Mouse (Mus musculus) retina, embryonic 14.5 days (tissue): ENCODE results near the gene Neu3.
"Not testable (repeated sequence)": the region's sequence is repeated elsewhere in the genome, so short reads cannot be mapped to it uniquely, and the experiment has no call there.

Experiments
- DNase-seq: peaks from one replicate; pipeline ENCODE4 v3.0.0-alpha.2; 2015; ENCODE audit warnings: low spot score

Gene Neu3

GRCm38 (mm10) chr7:99833846-99834222 lies 5.6 kb upstream of the Neu3 start:
- no peak for DNase-seq

- no peak for DNase-seq
Observed at GRCm38 (mm10) chr7:99833115-99833845, 5.1 kb upstream of the Neu3 start.

- no peak for DNase-seq
Observed at GRCm38 (mm10) chr7:99826096-99826495, 2.1 kb downstream of the Neu3 start.

- DNase-seq = no peak
Observed at GRCm38 (mm10) chr7:99825511-99825910, 2.7 kb downstream of the Neu3 start.

GRCm38 (mm10) chr7:99824649-99825483 lies 3.4 kb downstream of the Neu3 start:
- no peak for DNase-seq

- DNase-seq = no peak
Observed at GRCm38 (mm10) chr7:99823045-99823663, 5.1 kb downstream of the Neu3 start.

- DNase-seq = no peak
Observed at GRCm38 (mm10) chr7:99822426-99822825, 5.8 kb downstream of the Neu3 start.

GRCm38 (mm10) chr7:99821953-99822352 lies 6.3 kb downstream of the Neu3 start:
- DNase-seq = no peak

GRCm38 (mm10) chr7:99818181-99818725 lies 10.0 kb downstream of the Neu3 start:
- not testable (repeated sequence) for DNase-seq

- peak; percentile 34 for DNase-seq
Observed at GRCm38 (mm10) chr7:99813394-99813793, 14.8 kb downstream of the Neu3 start.

- DNase-seq = no peak
Observed at GRCm38 (mm10) chr7:99811661-99812060, 16.6 kb downstream of the Neu3 start.

GRCm38 (mm10) chr7:99810814-99811213 lies 17.4 kb downstream of the Neu3 start:
- no peak for DNase-seq

GRCm38 (mm10) chr7:99807043-99807442 lies 21.2 kb downstream of the Neu3 start:
- not testable (repeated sequence) for DNase-seq

GRCm38 (mm10) chr7:99805340-99805739 lies 22.9 kb downstream of the Neu3 start:
- DNase-seq = no peak

- DNase-seq = not testable (repeated sequence)
Observed at GRCm38 (mm10) chr7:99804033-99804432, 24.2 kb downstream of the Neu3 start.

- no peak for DNase-seq
Observed at GRCm38 (mm10) chr7:99803535-99803934, 24.7 kb downstream of the Neu3 start.

- DNase-seq = no peak
Observed at GRCm38 (mm10) chr7:99799118-99799517, 29.1 kb downstream of the Neu3 start.

GRCm38 (mm10) chr7:99797911-99798647 lies 30.1 kb downstream of the Neu3 start:
- peak; percentile 95 for DNase-seq

- DNase-seq = peak; percentile 53
Observed at GRCm38 (mm10) chr7:99797261-99797660, 31.0 kb downstream of the Neu3 start.

GRCm38 (mm10) chr7:99796471-99796870 lies 31.7 kb downstream of the Neu3 start:
- no peak for DNase-seq

GRCm38 (mm10) chr7:99795192-99795981 lies 32.8 kb downstream of the Neu3 start:
- DNase-seq = peak; percentile 49
